Mouse (Mus musculus): Measurements from ENCODE around the gene Plekha7. TPM values are rescaled to one million over a fixed set of nuclear protein-coding genes. Genes with fewer than 3 reads are reported as not detected.
"Not testable (repeated sequence)": the region's sequence is repeated elsewhere in the genome, so short reads cannot be mapped to it uniquely, and the experiment has no call there.

The Plekha7 gene
- total RNA-seq, 2 experiments from 2014 or later, result 4.0 TPM

- peak; percentile 83 to 93 for DNase-seq (ENCODE audit: low spot score in 2 of 2)
Observed at GRCm38 (mm10) chr7:116092710-116093465, 215.3 kb downstream of the Plekha7 start.

- DNase-seq (ENCODE audit: low spot score in 2 of 2), result not testable (repeated sequence)
Observed at GRCm38 (mm10) chr7:116084366-116084765, 223.8 kb downstream of the Plekha7 start, which contains the start of gene Gm4353. TSS of gene Gm4353 (minus strand) at chr7:116084635.

Other genes with a start within 250 kb of the Plekha7 start
- 1 to 10 TPM; 2.0 to 2.7 TPM for gene Gm4353, start 223.7 kb downstream of the Plekha7 start, total RNA-seq (2021)
- gene Rps13, start 25.8 kb upstream of the Plekha7 start, total RNA-seq (2021), result 100 to 1,000 TPM; 486 to 492 TPM
- gene Pik3c2a, start 135.1 kb upstream of the Plekha7 start, total RNA-seq (2021), result 10 to 100 TPM; 18.3 to 20.3 TPM
- 10 to 100 TPM; 24.3 to 27.8 TPM for gene Nucb2, start 196.0 kb upstream of the Plekha7 start, total RNA-seq (2021)